In genomic region chr2:35838751-35839479, GRCm38 (mm10) we compare ENCODE assay signal across 15 mouse cellular contexts.
"Had no signal": no experiment of that assay in that cellular context is flagged by ENCODE, and none has a peak within 500 bp of the region (broad histone marks: within the 10 kb centered on the region; RNA-seq: fewer than 3 reads in every experiment).

No protein-coding gene starts in this region.

- DNase-seq: kidney, adult 11 months; kidney, adult 9 months; kidney, postnatal 4 days; left cerebral cortex, postnatal 4 days; lung, adult 18-20 months; retina, postnatal 1 day; right cerebral cortex, postnatal 4 days; spleen, adult 18-20 months had no signal

- H3K27me3 ChIP-seq: limb, embryonic 13.5 days; neural tube, embryonic 12.5 days; stomach, embryonic 15.5 days had no signal

- H3K27ac ChIP-seq: kidney, postnatal 0 days; layer of hippocampus, adult 2 months; limb, embryonic 13.5 days; liver, embryonic 14.5 days; midbrain, embryonic 13.5 days; neural tube, embryonic 12.5 days; stomach, embryonic 15.5 days had no signal

- H3K9ac ChIP-seq: limb, embryonic 13.5 days; liver, embryonic 14.5 days; midbrain, embryonic 13.5 days; neural tube, embryonic 12.5 days; stomach, embryonic 15.5 days had no signal

- ATAC-seq: midbrain, embryonic 13.5 days had no signal

- H3K36me3 ChIP-seq: limb, embryonic 13.5 days; midbrain, embryonic 13.5 days; neural tube, embryonic 12.5 days; stomach, embryonic 15.5 days had no signal

- H3K4me2 ChIP-seq: limb, embryonic 13.5 days; midbrain, embryonic 13.5 days; neural tube, embryonic 12.5 days; stomach, embryonic 15.5 days had no signal

- H3K9me3 ChIP-seq: midbrain, embryonic 13.5 days; stomach, embryonic 15.5 days had no signal

- H3K4me3 ChIP-seq: layer of hippocampus, adult 2 months; limb, embryonic 13.5 days; midbrain, embryonic 13.5 days; neural tube, embryonic 12.5 days; stomach, embryonic 15.5 days had no signal
